Mouse (Mus musculus) gastrocnemius, postnatal 36 days (tissue): Measurements from ENCODE around the gene Cyba. TPM values are rescaled to one million over a fixed set of nuclear protein-coding genes. Genes with fewer than 3 reads are reported as not detected.

ENCODE experiments used
- microRNA-seq, 2 experiments: library from miRNA; unstranded; fragments of <30 nt; microRNA quantifications; one replicate each; pipeline ENCODE4 v1.2.0; 2021
- total RNA-seq, 2 experiments: library from RNA; stranded (reverse); gene quantifications; 2 replicates each; pipeline ENCODE4 v1.2.3; 2021

Gene Cyba
- total RNA-seq, 2 experiments from 2014 or later, result 7.5 to 7.7 TPM

Small RNA genes lying within 50 kb of the gene (microRNA-seq; reads per million reads assigned to microRNA genes)
- gene Gm24366, result 0 reads per million in 2 experiments

Other genes starting within 250 kb of the Cyba start
- 1 to 10 TPM; 5.6 to 8.9 TPM for gene Zfpm1, start 150.8 kb downstream of the Cyba start, total RNA-seq
- not detected for gene Trhr2, start 72.2 kb downstream of the Cyba start, total RNA-seq
- 10 to 100 TPM; 21.1 to 24.2 TPM for gene Zc3h18, start 56.3 kb downstream of the Cyba start, total RNA-seq
- gene Il17c, start 10.9 kb downstream of the Cyba start, total RNA-seq, result not detected
- 1 to 10 TPM; 3.9 to 4.1 TPM for gene Mvd, start 10.5 kb upstream of the Cyba start, total RNA-seq
- gene Snai3, start 27.8 kb upstream of the Cyba start, total RNA-seq, result 10 to 100 TPM in 1 of 2 experiments, 1 to 10 TPM in 1; 6.8 to 13.3 TPM
- gene Rnf166, start 43.1 kb upstream of the Cyba start, total RNA-seq, result 10 to 100 TPM; 29.2 to 30.6 TPM
- gene Ctu2, start 43.2 kb upstream of the Cyba start, total RNA-seq, result 1 to 10 TPM; 5.0 to 5.7 TPM
- gene Piezo1, start 118.4 kb upstream of the Cyba start, total RNA-seq, result 10 to 100 TPM; 14.3 to 15.9 TPM
- 1 to 10 TPM in 1 of 2 experiments, under 1 TPM in 1; 0.76 to 1.2 TPM for gene Cdt1, start 135.1 kb upstream of the Cyba start, total RNA-seq
- gene Aprt, start 144.0 kb upstream of the Cyba start, total RNA-seq, result 10 to 100 TPM; 35.4 to 45.3 TPM
- gene Galns, start 178.5 kb upstream of the Cyba start, total RNA-seq, result 1 to 10 TPM; 1.3 to 1.6 TPM
- gene Trappc2l, start 178.7 kb upstream of the Cyba start, total RNA-seq, result 10 to 100 TPM; 38.2 to 40.6 TPM
- gene Pabpn1l, start 189.8 kb upstream of the Cyba start, total RNA-seq, result not detected